Mouse (Mus musculus): ENCODE results near the gene Dcaf5.

DNA sequence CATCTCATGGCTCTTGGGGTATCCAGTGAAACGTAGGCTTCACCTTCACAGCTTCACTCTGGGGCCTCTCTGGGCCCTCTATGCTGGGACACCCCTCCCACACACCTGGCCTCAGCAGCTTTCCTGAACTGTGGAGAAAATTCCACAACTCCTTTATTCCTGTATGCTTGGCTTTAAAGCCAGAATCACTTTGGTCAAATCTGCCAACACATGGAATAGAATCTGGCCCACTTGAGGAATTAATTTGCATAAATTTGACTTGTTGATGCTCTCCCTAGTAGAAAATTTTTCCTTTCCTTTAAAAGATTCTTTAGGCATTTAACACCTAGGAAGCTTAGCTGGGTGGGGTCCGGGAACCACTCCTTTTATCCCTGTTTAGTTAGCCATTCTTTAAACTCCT lies 21.3 kb downstream of the Dcaf5 start:
- TF ChIP-seq POLR2A (IDR thresholded peaks at IDR 0.05; ENCODE audit: low read depth, low read length) = no peak
- TF ChIP-seq CTCF (conservative IDR thresholded peaks at IDR 0.05; ENCODE audit: insufficient read depth, insufficient read length, low read depth, low read length) = no peak

Measured in kidney, adult 2 months (tissue).